Mouse (Mus musculus): Measurements from ENCODE around the gene Bola1.
"Not testable (repeated sequence)": the region's sequence is repeated elsewhere in the genome, so short reads cannot be mapped to it uniquely, and the experiment has no call there.

DNA sequence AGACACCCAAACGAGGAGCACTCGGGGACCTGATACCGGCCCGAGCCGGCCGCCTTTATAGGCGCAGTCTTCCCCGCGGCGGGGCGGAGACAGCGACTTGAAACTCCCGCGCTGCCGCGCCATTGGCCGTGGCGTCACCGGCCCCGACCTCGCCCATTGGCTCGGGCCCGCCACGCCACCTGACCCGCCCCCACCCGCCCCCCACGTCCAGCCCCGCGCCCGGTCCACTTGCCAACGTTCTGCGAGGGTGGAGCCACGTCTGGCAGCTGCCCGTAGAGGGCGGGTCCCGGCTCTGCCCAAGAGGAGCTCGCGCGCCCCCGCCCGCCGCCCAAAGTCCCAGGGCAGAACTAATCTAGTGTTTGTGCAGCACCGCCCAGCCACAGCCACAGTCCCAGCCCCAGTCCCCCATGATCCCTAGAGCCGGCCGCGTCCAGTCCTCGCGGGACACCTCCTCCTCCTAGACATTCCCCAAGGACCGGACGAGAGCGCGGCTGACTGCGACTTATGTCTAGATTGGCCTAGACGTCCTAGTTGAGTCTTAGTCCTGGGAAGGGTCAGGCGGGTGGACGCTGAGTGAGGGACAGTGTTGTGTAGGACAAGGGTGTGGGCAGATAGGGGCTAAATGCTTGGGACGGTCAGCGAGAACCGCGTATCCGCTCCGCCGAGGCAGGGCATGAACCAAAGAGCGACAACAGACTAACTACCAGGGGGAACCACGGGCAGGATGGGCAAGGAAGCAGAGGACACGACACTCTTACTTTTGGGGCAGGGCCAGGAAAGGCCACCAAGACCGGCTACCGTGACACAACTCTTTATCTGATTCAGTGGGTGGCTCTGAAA lies 19.7 kb upstream of the Bola1 start, which contains the start of gene Hist2h3c2:
- not testable (repeated sequence) for TF ChIP-seq EP300 (optimal IDR thresholded peaks at IDR 0.05); CTCF (IDR thresholded peaks at IDR 0.05; ENCODE audit: low read depth)

Measured in stomach, postnatal 0 days (tissue).